Mouse (Mus musculus): ENCODE results near the gene Olfr694. TPM values are rescaled to one million over a fixed set of nuclear protein-coding genes. Genes with fewer than 3 reads are reported as not detected.

Olfr694 gene
- total RNA-seq, 2 experiments from 2014 or later = not detected

Other genes with a start within 250 kb of the Olfr694 start
- not detected in 2 replicates for gene Olfr693, start 11.2 kb downstream of the Olfr694 start, total RNA-seq (2015; ENCODE audit: low replicate concordance)
- not detected in 2 replicates for gene Olfr693, start 11.2 kb downstream of the Olfr694 start, total RNA-seq (2017; ENCODE audit: low replicate concordance)
- not detected in 2 replicates for gene Olfr695, start 24.6 kb upstream of the Olfr694 start, total RNA-seq (2015; ENCODE audit: low replicate concordance)
- gene Olfr695, start 24.6 kb upstream of the Olfr694 start, total RNA-seq (2017; ENCODE audit: low replicate concordance) = not detected in 2 replicates
- not detected in 2 replicates for gene Olfr697, start 50.6 kb upstream of the Olfr694 start, total RNA-seq (2015; ENCODE audit: low replicate concordance)
- gene Olfr697, start 50.6 kb upstream of the Olfr694 start, total RNA-seq (2017; ENCODE audit: low replicate concordance) = not detected in 2 replicates
- not detected in 2 replicates for gene Olfr698, start 63.6 kb upstream of the Olfr694 start, total RNA-seq (2015; ENCODE audit: low replicate concordance)
- gene Olfr698, start 63.6 kb upstream of the Olfr694 start, total RNA-seq (2017; ENCODE audit: low replicate concordance) = not detected in 2 replicates
- 0.84 TPM in 1 of 2 replicates, not detected in the other for gene Olfr699, start 101.4 kb upstream of the Olfr694 start, total RNA-seq (2015; ENCODE audit: low replicate concordance)
- not detected in 2 replicates for gene Olfr699, start 101.4 kb upstream of the Olfr694 start, total RNA-seq (2017; ENCODE audit: low replicate concordance)
- gene Olfr700, start 117.0 kb upstream of the Olfr694 start, total RNA-seq (2015; ENCODE audit: low replicate concordance) = not detected in 2 replicates
- not detected in 2 replicates for gene Olfr700, start 117.0 kb upstream of the Olfr694 start, total RNA-seq (2017; ENCODE audit: low replicate concordance)
- gene Olfr701, start 122.3 kb upstream of the Olfr694 start, total RNA-seq (2015; ENCODE audit: low replicate concordance) = not detected in 2 replicates
- gene Olfr701, start 122.3 kb upstream of the Olfr694 start, total RNA-seq (2017; ENCODE audit: low replicate concordance) = not detected in 2 replicates
- not detected in 2 replicates for gene Olfr702, start 142.1 kb upstream of the Olfr694 start, total RNA-seq (2015; ENCODE audit: low replicate concordance)
- gene Olfr702, start 142.1 kb upstream of the Olfr694 start, total RNA-seq (2017; ENCODE audit: low replicate concordance) = not detected in 2 replicates
- gene Olfr703, start 151.5 kb upstream of the Olfr694 start, total RNA-seq (2015; ENCODE audit: low replicate concordance) = not detected in 2 replicates
- gene Olfr703, start 151.5 kb upstream of the Olfr694 start, total RNA-seq (2017; ENCODE audit: low replicate concordance) = not detected in 2 replicates
- gene Olfr704, start 171.4 kb upstream of the Olfr694 start, total RNA-seq (2015; ENCODE audit: low replicate concordance) = not detected in 2 replicates
- not detected in 2 replicates for gene Olfr704, start 171.4 kb upstream of the Olfr694 start, total RNA-seq (2017; ENCODE audit: low replicate concordance)
- gene Olfr705, start 185.1 kb upstream of the Olfr694 start, total RNA-seq (2015; ENCODE audit: low replicate concordance) = not detected in 2 replicates
- gene Olfr705, start 185.1 kb upstream of the Olfr694 start, total RNA-seq (2017; ENCODE audit: low replicate concordance) = not detected in 2 replicates
- not detected in 2 replicates for gene Olfr706, start 196.3 kb upstream of the Olfr694 start, total RNA-seq (2015; ENCODE audit: low replicate concordance)
- not detected in 2 replicates for gene Olfr706, start 196.3 kb upstream of the Olfr694 start, total RNA-seq (2017; ENCODE audit: low replicate concordance)
- not detected in 2 replicates for gene Olfr707, start 209.4 kb upstream of the Olfr694 start, total RNA-seq (2015; ENCODE audit: low replicate concordance)
- not detected in 2 replicates for gene Olfr707, start 209.4 kb upstream of the Olfr694 start, total RNA-seq (2017; ENCODE audit: low replicate concordance)
- gene Olfr1532-ps1, start 216.2 kb upstream of the Olfr694 start, total RNA-seq (2015; ENCODE audit: low replicate concordance) = not detected in 2 replicates
- not detected in 2 replicates for gene Olfr1532-ps1, start 216.2 kb upstream of the Olfr694 start, total RNA-seq (2017; ENCODE audit: low replicate concordance)
- not detected in 2 replicates for gene Olfr709-ps1, start 240.4 kb upstream of the Olfr694 start, total RNA-seq (2015; ENCODE audit: low replicate concordance)
- not detected in 2 replicates for gene Olfr709-ps1, start 240.4 kb upstream of the Olfr694 start, total RNA-seq (2017; ENCODE audit: low replicate concordance)

Data from erythroid progenitor cell, adult 5-6 weeks (primary cell).